Mouse (Mus musculus) c-Kit-negative CD71-positive TER-119-positive erythroid progenitor cells, embryonic 14.5 days (primary cell): ENCODE measurements around the gene Fbxw10.

Experiments used
- DNase-seq: peaks from one replicate; pipeline ENCODE4 v3.0.0-alpha.2; 2013; ENCODE audit warnings: low read depth, low spot score

Fbxw10 gene

GRCm38 (mm10) chr11:62909720-62910306 lies 62.9 kb downstream of the Fbxw10 start:
- no peak for DNase-seq

- DNase-seq: no peak
Measured at GRCm38 (mm10) chr11:62911362-62911761, 64.5 kb downstream of the Fbxw10 start.

GRCm38 (mm10) chr11:62913141-62913540 lies 66.3 kb downstream of the Fbxw10 start:
- DNase-seq: no peak

DNA sequence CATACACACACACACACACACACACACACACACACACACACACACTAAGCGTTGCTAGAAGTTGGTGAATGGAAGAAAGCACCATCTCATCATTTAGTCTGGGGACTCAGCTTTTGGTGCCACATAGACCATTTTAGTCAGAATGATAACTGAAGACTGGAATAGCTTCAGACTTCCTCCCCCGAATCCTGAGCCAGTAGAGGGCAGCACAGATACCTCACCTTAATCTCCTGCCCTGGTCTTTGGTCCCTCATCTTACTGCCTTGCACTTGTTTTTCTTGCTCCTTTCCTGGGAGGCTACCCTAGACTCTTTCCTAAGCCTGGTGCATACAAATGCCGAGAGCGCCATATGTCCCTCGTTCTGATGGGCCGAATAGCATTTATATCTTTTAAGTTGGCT lies 67.7 kb downstream of the Fbxw10 start:
- no peak for DNase-seq

- no peak for DNase-seq
Measured at GRCm38 (mm10) chr11:62915486-62915885, 68.6 kb downstream of the Fbxw10 start.

- no peak for DNase-seq
Measured at GRCm38 (mm10) chr11:62916765-62917164, 69.9 kb downstream of the Fbxw10 start.

- DNase-seq: no peak
Measured at GRCm38 (mm10) chr11:62919946-62920742, 73.3 kb downstream of the Fbxw10 start.

- no peak for DNase-seq
Measured at GRCm38 (mm10) chr11:62920743-62921050, 73.8 kb downstream of the Fbxw10 start.

DNA sequence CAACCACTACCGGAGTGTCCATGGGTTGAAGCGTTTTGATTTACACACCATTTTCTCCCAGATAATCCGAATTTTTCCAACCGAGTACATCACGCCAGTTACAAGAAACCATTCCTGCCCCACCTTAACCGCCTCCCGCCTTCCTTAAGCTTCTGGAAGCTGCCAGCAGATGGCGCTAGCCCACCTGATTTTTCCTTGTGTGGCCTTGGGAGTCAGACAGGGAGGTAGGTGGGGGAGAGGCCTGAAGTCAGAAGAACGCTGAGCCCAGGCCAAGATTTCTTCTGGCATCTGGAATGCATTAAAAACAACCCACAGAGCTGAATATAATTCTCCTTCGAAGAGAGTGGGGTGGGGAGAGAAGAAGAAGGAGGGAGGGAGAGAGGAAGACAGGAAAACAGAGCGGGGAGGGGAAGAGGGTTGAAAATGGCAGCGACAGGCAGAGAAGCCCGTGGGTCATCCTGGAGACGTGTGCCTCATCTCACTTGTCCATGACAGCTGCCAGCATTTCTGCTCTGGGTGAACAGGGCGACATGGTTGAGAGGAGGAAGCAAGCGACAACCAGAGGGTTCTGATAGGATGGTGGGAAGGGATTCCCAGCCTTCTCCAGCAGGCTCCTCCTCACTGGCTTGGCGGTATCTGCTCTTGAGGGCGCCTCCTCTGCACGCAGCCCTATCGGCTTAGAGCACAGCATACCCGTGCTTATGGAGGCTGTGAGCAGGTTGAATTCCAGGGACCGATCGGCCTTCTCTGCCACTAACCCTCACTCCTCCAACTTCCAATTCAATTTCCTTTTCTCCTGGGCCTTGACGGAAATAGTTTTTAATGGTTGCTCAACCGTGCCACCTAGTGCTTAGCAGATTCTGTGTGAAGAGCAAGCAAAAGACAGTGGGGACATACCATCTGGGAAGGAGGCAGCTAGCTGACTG lies 74.4 kb downstream of the Fbxw10 start:
- peak; percentile 30 for DNase-seq

DNA sequence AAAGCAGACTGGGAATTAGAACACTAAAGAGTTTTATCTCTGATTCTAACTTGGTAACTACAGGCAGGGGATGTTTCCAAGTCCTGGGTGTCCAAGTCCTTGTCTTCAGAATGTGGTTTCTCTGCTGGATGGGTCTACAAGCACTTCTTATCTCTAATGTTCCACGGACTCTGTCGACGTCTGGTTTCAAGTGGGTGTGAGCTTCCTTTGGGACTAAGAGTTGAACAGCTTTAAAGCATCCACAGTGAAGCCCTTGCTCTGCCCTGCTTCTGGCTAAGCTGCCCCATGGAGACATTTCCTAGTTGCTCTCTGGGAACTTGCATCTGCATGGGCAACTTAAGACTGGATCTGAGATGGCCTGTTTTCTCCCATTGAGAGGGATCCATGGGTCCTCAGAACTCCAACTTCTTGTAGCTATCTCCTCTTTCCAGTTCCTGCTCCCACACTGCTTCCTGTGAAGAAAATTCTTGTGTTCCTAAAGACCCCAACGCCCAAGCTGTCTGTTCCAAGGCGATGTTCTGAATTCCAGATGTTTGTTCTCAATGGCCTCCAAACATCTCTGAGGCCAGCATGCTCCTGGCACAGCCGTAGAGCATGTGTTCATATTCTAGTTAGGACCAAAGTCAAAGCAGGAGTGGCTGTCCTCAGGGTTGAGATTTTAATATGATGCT lies 77.4 kb downstream of the Fbxw10 start:
- DNase-seq: no peak
